Mouse (Mus musculus): ENCODE data around the gene Krcc1.

DNA sequence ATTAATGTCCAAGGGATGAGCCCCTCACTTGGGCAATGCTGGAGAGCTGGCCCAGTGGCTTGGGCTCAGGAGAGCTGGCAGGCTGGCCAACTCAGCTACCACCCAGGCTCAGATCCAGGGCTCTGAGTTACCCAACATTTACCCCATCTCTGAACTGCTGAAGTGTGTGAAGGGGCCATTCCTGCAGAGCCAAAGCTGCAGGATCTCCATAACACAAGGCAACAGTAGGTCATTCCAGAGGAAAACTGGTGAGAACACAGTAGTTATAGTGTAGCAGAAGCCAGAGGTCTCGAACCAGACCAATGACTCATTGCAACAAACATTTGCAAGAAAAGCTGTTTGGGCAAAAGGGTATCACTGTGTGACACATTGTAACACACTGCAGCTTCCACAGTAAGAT is 28.7 kb upstream of the Krcc1 start:
- TF ChIP-seq POLR2A (IDR thresholded peaks at IDR 0.05; ENCODE audit: low read depth, low read length) (no peak), CTCF (IDR thresholded peaks at IDR 0.05; ENCODE audit: extremely low read depth, insufficient read length, insufficient replicate concordance, low read depth, low read length) (no peak)

Measured in small intestine, adult 2 months (tissue).